Mouse (Mus musculus): Measurements from ENCODE around the gene Pla2g4d.
A peak's percentile ranks its signal among the peaks of the same experiment; 100 is the strongest.

DNA sequence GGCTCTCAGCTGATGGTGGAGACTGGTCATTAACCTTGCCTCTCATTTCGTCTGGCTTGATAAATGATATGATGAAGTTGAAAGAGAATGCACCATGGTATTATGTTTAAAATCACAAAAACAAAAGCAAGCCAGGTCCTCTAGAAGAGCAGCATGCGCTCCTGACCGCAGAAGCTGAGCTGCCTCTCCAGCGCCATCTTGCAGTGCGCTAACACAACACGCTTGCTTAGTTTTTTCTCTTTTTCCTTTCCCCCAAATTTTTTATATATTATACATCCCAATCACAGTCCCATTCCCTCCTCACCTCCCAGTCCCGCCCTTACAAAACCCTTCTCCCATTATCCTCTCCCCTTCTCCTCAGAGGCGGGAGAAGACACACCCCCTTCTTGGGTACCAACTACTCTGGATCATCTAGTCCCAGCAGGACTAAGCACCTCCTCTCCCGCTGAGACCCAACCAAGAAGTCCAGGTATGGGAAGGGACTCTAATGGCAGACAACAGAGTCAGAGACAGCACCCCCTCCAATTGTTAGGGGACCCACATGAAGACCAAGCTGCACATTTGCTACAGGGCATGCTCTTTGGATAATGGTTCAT lies 43.5 kb downstream of the Pla2g4d start:
- TF ChIP-seq CTCF (IDR thresholded peaks at IDR 0.05; ENCODE audit: low read depth): peak; percentile 1; the same call in 1 of the 2 replicates
- TF ChIP-seq EP300 (IDR thresholded peaks at IDR 0.05; ENCODE audit: low read depth): no peak

Measured in liver, postnatal 0 days (tissue).